Mouse (Mus musculus) cerebellum, postnatal 10 days (tissue): ENCODE results near the gene Svip.

Experiments
- DNase-seq, 2 experiments: peaks; one replicate each; pipeline ENCODE4 v3.0.0; 2021; ENCODE audit warnings: mixed read lengths in 2 of 2

Svip gene

GRCm38 (mm10) chr7:52005511-52006295 lies at the start of gene Svip:
TSS of gene Svip (minus strand) at chr7:52006018.
- DNase-seq = peak; percentile 96 to 98

GRCm38 (mm10) chr7:52037600-52038582 lies 32.1 kb upstream of the Svip start:
- peak; percentile 72 to 80 for DNase-seq

GRCm38 (mm10) chr7:52024050-52024626 lies 18.3 kb upstream of the Svip start:
- no peak for DNase-seq

- no peak for DNase-seq
Measured at GRCm38 (mm10) chr7:52022039-52022438, 16.2 kb upstream of the Svip start.

GRCm38 (mm10) chr7:52015628-52016027 lies 9.8 kb upstream of the Svip start, which contains the start of gene 1700015G11Rik:
TSS of gene 1700015G11Rik (minus strand) at chr7:52015728.
- DNase-seq = no peak

- DNase-seq = no peak
Measured at GRCm38 (mm10) chr7:52015180-52015579, 9.4 kb upstream of the Svip start.

GRCm38 (mm10) chr7:52013457-52013856 lies 7.6 kb upstream of the Svip start:
- no peak for DNase-seq

- no peak for DNase-seq
Measured at GRCm38 (mm10) chr7:52007138-52007537, 1.3 kb upstream of the Svip start.

- no peak for DNase-seq
Measured at GRCm38 (mm10) chr7:52006296-52006630, 445 bp upstream of the Svip start.

GRCm38 (mm10) chr7:51991020-51991419 lies 14.8 kb downstream of the Svip start:
- no peak for DNase-seq

GRCm38 (mm10) chr7:51986909-51987308 lies 18.9 kb downstream of the Svip start:
- no peak for DNase-seq

GRCm38 (mm10) chr7:51985763-51986162 lies 20.1 kb downstream of the Svip start:
- no peak for DNase-seq

- no peak for DNase-seq
Measured at GRCm38 (mm10) chr7:51982303-51982702, 23.5 kb downstream of the Svip start.

GRCm38 (mm10) chr7:51979271-51979670 lies 26.5 kb downstream of the Svip start:
- peak; percentile 47 to 55 for DNase-seq

- DNase-seq = peak in 1 of 2 experiments; percentile 7
Measured at GRCm38 (mm10) chr7:51975181-51975580, 30.6 kb downstream of the Svip start.

- no peak for DNase-seq
Measured at GRCm38 (mm10) chr7:51973526-51973925, 32.3 kb downstream of the Svip start.

GRCm38 (mm10) chr7:51973091-51973490 lies 32.7 kb downstream of the Svip start:
- DNase-seq = peak; percentile 23 to 31

GRCm38 (mm10) chr7:51972252-51972855 lies 33.5 kb downstream of the Svip start:
- peak; percentile 74 to 82 for DNase-seq

GRCm38 (mm10) chr7:51969379-51969778 lies 36.4 kb downstream of the Svip start:
- DNase-seq = no peak

GRCm38 (mm10) chr7:51967581-51967980 lies 38.2 kb downstream of the Svip start:
- DNase-seq = no peak

- no peak for DNase-seq
Measured at GRCm38 (mm10) chr7:51964681-51965080, 41.1 kb downstream of the Svip start.

GRCm38 (mm10) chr7:51962219-51962952 lies 43.4 kb downstream of the Svip start:
- no peak for DNase-seq
